Mouse (Mus musculus) layer of hippocampus, postnatal 14 days (tissue): ENCODE data around the gene Pdcd1lg2. TPM values are rescaled to one million over a fixed set of nuclear protein-coding genes. Genes with fewer than 3 reads are reported as not detected.

Source experiments
- DNase-seq, 2 experiments: peaks; one replicate each; pipeline ENCODE4 v3.0.0; 2021 to 2022; ENCODE audit warnings: low spot score in 2 of 2, mixed read lengths in 1 of 2
- total RNA-seq, 2 experiments: library from RNA; stranded (reverse); gene quantifications; 2 replicates each; pipeline ENCODE4 v1.2.3; 2021

The Pdcd1lg2 gene
- total RNA-seq, 2 experiments from 2014 or later, result not detected

DNA sequence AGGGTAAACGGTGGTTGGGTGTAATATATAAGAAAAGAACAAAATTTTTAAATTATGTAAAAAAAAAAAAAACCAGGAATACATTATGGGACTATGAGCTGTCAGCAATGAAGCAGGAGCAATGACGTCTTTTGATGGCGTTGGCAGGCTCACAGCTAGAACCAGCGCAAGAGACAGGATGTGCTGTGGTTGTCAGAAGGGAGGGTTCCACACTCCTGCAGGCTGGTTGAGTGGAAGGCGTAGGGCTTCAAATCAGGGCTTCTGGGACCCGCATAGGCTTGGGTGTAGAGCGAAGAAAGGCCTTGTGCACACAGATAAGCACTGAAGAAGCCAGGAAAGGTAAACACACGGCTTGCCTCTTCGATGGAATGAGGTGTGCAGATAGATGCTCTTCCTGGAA, 56.1 kb downstream of the Pdcd1lg2 start:
- DNase-seq, result no peak

DNA sequence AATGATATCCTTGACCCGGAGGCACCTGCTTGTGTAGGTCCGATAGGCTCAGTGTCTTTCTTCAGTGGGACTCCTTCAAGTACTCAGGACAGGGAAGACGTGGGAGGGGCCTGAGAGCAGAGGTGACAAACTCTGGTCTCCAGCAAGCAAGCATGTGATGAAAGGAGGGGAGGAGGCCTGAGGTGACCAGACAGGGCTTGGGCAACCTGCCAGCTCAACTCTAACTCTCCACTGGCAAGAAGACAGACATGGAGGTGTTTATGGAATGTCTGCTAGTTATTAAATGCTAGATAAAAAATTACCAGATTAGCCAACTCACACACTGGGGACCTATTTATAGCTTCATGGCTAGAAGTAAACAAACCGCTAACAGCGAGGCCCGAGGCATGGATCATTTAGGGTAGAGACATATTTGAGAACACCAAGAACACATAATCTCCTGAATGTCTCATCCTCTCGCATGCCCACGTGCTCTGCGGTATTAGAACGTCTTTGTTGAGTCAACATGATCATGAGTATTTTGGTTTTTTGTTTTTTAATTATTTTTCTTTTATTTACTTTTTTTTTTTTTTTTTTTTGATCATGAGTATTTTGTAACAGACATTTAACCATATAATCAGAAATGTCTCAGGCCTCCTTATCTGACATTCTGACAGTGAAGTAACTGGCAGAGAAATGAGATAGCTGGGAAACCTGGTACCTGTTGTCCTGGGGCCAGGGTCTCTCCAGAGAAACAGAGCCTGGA, 58.4 kb downstream of the Pdcd1lg2 start:
- no peak for DNase-seq

DNA sequence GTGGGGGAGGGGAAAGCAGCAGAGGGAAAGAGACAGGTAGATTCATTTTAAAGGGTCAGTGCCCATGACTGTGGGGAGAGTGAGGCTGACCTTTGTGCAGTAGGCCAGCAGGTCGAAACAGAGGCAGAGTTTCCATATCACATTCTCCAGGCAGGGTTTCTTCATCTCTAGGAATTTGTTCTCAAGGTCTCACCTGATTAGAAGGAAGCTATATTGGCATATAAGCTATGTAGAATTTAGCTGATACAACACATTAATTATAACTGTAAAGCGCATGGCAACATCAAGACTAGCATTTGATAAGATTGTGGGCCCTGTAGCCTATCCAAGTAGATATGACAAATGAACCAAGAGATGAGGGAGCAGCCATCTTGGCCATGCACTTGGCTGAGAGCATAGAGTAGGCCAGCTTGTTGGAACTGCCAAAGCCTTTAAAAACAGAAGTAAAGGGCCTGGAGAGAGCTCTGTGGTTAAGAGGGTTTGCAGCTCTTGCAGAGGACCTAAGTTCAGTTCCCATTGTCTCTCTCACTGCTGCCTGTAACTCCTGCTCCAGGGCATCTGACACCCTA, 59.1 kb downstream of the Pdcd1lg2 start:
- no peak for DNase-seq

DNA sequence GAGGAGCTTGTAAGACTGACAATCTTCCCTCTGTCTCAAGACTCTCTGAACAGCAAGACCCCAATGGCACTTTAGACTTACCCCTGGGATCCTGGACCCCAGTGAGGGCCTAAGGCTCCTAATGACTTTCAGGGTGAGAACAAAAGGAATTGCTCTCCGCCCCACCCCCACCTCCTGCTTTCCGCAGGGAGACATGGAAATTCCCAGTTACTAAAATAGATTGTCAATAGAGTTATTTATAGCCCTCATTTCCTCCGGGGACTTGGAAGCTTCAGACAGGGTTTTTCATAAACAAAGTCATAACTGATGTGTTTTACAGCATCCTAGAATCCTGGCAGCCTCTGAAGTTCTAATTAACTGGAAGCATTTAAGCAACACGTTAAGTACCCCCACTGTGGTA, 59.9 kb downstream of the Pdcd1lg2 start:
- DNase-seq, result no peak

DNA sequence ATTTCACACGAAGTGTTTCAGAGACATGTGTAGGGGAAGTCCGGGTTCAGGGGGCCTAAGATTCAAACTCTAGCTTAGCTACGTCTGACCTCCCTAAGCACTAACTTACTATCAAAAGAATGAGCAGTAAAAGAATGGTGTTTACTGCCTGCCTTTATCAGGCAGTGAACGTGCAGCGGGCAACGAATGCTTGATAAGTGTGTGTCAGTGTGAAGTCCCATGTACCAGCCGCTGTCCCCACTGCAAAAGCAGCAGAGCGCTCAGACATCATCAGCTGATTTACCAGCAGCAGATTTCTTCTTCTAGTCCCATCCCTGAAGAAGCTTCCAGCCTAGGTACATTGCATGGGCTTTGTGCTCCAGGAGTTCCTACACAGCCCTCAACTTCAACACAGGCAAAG, 61.7 kb downstream of the Pdcd1lg2 start:
- DNase-seq, result no peak

DNA sequence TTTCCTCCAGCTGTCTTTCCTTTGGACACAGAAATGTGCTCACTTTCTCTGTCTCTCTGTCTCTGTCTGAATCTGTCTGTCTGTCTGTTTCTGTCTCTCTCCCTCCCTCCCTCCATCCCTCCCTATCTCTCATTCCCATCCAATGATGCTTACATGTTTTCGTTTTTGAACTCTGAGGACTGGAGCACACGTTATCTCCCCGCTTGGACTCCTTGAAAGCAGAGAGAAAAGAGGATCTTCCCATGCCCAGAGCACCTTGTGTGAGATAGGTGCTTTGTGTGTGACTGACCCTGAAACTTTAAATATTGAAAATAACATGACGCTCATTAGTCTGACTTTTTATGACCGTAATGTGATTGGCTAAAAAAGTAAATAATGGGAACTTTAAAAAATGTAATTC, 62.2 kb downstream of the Pdcd1lg2 start:
- DNase-seq, result no peak

DNA sequence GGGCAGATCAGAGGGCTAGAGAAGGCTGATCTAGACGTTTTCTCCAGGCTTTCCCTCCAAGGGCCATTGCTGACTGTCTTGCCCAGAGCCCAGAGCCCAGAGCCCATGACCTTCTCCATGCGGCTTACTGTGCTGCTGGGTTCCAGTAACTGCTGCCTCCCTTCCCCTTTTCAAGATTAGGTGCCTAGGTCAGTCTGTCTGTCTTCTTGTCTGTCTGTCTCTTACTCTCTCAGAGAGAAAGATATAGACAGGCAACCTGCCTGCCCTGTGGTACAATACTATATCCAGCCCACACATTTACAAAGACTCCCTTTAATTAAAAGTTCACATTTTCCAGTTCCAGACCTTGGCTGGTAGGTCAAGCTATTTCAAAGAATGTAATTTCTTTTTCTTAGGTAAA, 64.1 kb downstream of the Pdcd1lg2 start:
- no peak for DNase-seq

DNA sequence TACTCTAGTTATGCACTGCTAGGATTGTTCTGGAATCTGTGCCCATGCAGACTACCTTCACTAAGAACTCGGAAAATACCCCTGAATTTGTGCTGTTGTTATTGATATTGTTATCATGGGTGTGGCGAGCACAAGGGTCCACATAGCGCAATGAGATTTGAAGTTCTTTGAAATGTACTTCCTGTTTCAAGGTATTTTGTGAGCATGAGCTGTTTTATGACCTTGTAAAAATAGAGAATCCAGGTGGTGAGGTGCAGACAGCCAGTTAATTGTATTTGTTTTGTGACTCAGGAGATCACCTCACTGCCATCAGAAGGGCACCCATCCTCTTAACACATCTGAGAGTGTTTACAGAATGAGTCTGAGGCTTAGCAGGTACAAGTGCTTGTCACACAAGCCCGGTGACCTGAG, 64.5 kb downstream of the Pdcd1lg2 start:
- DNase-seq, result no peak

DNA sequence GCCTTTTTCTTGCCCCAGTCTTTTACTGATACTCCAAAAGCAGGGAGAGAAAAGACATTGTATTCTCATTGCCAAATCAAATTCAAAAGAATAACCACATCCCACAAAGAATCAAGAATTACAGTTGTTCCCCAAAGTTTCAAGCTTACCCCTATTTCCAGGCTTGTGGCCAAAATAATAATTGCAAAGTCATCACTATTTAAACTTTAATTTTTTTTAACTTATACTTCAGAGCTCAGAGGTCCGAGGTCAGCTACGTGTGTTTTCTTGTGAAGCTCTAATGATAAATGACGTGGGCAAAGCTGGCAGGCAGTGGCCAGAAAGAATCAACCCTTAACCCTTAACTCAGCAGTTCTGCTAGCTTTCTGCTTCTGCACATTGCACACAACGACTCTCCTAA, 67.9 kb downstream of the Pdcd1lg2 start:
- no peak for DNase-seq

DNA sequence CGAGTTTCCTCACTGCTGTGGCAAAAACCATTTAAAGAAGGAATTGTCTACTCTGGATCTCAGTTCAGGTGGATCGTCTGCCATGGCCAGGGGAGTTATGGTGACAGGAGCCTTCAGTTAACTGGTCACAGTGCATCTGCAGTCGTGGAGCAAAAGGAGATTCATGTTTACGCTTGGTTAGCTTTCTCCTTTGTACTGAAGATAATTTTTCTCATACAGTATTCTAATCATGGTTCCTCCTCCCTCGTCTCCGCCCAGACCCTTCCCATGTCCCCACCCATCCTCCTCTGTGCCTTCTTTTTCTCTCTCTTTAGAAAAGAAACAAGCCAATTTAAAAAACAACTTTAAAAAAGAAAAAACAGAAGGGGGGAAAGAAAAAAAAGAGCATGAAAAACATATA, 70.9 kb downstream of the Pdcd1lg2 start:
- no peak for DNase-seq

DNA sequence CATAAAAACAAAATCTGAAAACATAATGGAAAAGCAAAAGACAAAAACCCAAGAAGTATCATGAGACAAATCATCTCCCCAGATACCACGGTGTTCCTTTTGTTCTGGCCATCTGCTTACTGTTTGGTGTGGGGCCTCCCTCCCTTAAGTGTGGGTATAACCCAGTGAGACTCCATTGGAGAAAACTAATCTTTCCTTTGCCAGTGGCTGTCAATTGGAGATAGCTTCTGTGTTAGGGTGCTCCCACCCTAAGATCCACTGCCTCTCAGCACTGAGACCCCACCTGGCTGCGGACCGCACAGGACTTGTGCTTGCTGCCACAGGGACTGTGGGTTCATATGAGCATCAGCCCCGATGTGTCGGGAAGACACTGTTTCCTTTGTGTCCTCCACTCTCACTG, 71.4 kb downstream of the Pdcd1lg2 start:
- DNase-seq, result no peak

DNA sequence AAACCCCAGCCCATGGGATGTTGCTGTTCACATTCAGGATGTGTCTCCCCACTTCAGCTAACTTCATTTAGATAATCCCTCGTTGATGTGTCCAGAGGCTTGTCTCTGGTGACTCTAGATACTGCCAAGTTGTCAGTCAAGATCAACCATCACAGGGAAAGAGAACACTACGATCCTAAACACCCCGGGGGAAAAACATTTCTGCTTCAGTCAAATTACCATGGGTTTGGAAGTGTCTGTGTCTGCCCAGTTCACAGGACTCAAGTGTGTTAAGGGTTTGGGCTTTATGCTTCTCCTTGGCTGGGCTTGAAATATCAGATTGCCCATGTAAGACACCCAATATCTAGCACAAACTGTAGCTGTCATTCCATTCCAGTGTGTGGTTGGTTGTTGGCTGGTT, 71.9 kb downstream of the Pdcd1lg2 start:
- DNase-seq, result no peak

DNA sequence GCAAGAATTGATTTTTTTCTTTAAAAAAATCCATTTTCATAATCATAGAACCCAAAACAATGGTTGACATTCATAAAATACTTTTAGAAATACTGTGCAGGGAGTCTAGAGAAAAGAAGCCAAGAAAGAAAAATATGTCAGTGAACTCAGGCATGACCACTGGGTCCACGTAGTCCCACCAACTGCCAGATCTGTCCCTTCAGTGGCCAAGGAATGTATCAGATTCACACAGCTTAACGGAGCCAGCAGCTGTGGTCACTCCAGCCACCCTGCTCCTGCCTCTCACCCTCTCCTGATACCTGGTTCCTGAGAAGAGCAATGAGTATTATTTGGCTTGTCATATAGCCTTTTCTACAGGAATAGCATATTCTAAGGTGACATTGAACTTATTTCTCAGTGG, 72.7 kb downstream of the Pdcd1lg2 start:
- no peak for DNase-seq

DNA sequence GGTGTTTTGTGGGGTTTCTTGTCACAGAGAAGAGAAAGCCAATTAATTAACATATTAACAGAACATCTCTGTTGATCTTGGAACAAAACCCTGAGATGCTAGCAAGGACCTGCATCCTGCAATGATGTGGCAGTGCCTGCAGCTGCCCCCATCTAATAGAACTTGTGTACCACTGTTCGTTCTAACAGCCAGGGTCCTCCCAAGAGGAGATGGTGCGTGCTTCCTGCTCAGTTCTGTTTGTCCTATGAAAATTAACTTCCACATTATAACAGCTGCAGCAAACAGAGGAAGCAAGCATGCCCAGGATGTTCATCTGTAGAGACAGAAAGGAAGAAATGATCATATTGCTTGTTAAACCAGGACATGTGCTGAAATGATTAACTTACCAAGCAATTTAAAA, 73.8 kb downstream of the Pdcd1lg2 start:
- DNase-seq, result peak; percentile 13 to 18

DNA sequence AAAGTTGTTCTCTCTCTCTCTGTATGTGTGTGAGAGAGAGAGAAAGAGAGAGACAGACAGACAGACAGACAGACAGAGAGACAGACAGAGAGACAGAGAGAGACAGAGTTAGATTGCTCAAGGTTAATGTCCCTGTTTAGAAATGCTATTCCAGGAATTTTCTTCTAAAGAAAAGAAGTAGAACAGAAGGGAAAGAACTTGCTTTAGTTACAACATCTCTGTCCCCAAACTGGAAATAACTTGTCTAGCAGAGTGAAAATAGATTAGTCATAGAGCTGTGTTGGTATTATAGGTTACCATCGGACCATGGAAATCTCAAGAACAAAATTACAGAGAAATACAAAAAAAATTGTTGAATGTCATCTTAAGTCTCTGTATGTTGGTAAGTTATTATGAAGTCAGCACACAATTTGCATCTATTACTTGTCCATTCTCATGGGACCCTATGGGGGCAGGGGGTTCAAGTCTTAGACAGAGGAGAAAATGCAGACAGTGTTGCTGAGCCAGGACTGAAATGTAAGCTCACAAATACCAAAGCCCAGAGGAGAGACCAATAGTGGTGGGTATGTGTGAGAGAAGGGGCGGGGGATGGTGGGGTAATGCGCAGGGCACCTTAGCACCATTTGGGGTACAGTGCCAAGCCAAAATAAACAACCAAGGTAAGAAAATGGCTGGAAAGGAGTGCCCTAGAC, 74.7 kb downstream of the Pdcd1lg2 start:
- DNase-seq, result no peak

DNA sequence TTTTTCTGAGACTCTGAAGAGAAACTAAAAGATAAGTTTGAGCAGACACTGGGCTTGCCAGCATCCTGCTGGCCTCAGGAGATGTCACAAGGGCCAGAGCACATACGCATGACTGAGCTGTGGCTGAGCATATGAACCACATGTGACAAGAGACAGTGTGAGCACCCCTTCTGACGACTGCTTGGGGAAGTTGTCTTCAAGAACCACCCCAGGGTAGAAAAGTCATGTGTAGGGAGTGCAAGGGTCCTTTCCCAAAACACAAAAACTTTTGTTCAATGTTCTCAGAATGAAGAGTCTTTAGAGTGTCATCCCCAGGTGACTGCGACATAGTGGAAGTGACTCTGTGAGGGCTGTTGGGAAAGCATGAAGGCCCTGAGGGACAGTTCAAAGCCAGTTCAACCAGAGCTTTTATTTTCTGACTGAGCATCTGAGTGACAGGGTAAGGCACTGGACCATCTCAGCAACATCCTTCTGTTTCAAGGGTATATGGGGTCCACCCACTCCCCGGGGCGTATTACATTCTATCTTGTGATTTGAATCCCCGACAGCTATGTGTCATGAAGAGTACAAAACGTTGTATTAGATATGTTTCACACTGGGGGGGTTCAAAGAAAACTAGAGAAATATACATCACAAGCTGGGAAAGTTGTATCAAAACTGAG, 76.0 kb downstream of the Pdcd1lg2 start:
- DNase-seq, result no peak

DNA sequence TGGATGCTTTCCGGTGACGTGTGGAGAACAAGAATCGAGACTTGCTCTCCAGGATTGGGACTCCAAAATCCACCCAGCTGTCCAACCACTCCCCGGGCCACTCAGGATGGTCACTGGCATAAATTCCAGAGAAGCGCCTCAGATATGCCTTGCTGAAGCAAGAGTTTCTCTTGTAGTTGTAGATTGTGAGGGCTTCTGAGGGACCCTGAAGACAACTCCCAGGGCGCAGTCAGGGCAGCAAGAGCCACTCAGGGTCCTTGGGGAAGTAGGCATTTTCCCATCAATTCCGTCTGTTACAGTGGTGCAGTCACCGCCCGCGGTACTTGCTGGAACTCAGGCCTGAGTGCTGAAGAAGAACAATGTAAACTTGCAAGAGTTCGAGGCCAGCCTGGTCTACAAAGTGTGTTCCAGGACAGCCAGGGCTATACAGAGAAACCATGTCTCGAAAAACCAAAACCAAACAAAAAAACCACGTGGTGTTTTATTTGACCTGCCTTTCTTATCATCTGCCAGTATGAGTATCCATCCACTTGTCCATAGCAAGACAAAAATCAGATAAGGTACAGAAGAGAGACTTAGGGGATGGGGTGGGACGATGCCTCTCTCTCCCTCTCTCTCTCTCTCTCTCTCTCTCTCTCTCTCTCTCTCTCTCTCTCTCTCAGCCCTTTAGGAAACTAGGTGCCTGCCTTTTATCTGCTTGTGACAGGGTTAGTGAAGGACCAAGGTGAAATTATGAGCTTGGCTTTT, 76.8 kb downstream of the Pdcd1lg2 start:
- no peak for DNase-seq

DNA sequence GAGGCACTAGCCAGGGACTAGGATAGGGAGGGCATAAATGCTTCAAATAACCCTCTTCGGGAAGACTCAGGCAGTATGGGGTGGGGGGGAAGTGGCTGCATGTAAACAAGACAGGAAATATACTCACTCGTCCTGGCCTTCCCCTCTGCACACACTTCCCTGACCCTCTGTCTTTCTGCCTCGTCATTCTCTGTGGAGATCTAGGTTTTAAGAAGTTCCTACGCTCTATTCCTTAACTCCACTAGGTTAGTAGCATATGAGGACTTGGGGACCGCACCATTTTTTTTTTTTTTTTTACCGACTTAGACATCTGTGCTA, 77.3 kb downstream of the Pdcd1lg2 start:
- DNase-seq, result no peak

DNA sequence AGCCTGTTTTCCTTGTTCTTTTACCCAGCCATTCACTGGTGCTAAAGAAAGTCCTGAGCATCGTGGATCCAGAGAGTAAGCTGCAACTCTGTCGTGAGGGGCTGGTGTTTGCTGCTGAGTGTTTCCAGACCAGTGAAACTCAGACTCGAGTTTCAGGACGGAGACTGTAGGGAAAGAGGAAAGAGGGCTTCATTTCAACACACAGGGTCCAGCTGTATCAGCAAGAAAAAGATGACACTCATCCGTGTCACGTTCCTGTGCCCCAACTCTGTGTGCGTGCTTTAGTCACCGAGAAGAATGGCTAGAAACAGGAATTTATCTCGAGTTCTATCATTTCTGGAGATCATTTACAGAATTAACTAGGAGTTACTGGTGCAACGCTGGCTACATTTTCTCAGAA, 77.7 kb downstream of the Pdcd1lg2 start:
- DNase-seq, result no peak

DNA sequence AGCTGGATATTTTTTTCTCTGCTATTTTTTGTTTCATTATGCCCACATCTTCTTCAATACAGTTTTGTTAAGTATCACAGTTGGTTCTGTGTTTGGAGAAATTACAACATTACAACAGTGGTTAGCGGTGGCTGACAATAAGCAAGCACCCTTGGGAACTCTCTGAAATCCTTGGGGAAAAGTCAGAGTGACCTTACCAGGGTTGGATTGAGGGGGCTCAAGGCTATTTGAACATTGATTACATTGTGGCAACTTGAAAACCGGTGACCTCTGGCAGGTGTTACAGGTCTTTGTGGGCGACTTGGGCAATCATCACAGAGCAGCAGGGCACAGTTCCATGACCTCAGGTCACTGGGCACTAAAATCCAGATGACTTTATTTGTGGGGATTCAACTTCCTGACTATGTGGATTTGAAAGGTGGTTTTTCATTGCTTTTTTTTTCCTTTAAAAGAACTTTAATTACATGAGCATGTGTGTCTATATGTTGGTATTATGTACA, 79.1 kb downstream of the Pdcd1lg2 start:
- no peak for DNase-seq

DNA sequence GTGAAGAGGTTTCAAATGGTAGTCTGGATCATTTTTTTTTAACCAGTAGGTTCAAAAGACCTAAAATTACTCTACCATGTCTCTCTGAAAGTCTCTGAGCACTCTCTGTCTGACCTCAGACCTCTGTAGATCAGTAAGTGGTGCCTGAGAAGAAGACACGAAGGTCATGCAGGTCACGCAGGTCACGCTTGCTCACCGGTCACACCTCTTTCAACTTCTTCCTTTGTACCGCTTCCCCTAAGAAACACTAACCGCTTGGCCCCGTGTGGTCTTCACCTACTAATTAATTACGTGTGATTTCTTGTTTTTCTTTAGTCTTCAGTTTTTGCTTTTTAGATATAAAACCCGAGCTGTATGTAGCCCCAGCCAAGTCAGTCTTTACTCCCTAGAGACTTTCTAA, 80.7 kb downstream of the Pdcd1lg2 start:
- no peak for DNase-seq
